Mouse (Mus musculus) mature B cell (primary cell): Measurements from ENCODE around the gene Tvp23b.

Experiments
- in situ Hi-C: fragments of 300-500 bp; cut with MboI; formaldehyde crosslinking; loops from 2 replicates; pipeline ENCODE4 v1.14.3; 2019

The Tvp23b gene

GRCm38 (mm10) chr11:62943538-62943937 lies 64.3 kb downstream of the Tvp23b start:
- in situ Hi-C loops, result no loop called here

GRCm38 (mm10) chr11:62945514-62945913 lies 66.3 kb downstream of the Tvp23b start:
- in situ Hi-C loops, result no loop called here

- in situ Hi-C loops, result no loop called here
These were observed 70.3 kb downstream of the Tvp23b start for GRCm38 (mm10) chr11:62949548-62949947.

GRCm38 (mm10) chr11:62951012-62951411 lies 71.8 kb downstream of the Tvp23b start, which contains the start of gene Cdrt4:
Gene Cdrt4, plus strand, starts transcription at chr11:62951193.
- in situ Hi-C loops, result no loop called here

GRCm38 (mm10) chr11:62954766-62955165 lies 75.5 kb downstream of the Tvp23b start:
- in situ Hi-C loops, result no loop called here

- in situ Hi-C loops, result no loop called here
These were observed 75.9 kb downstream of the Tvp23b start for GRCm38 (mm10) chr11:62955186-62955585.

GRCm38 (mm10) chr11:62955776-62956175 lies 76.5 kb downstream of the Tvp23b start:
- in situ Hi-C loops, result no loop called here

GRCm38 (mm10) chr11:62957626-62958180 lies 78.4 kb downstream of the Tvp23b start:
- in situ Hi-C loops, result no loop called here

GRCm38 (mm10) chr11:62963292-62963691 lies 84.0 kb downstream of the Tvp23b start:
- in situ Hi-C loops, result no loop called here

GRCm38 (mm10) chr11:62966424-62966764 lies 87.1 kb downstream of the Tvp23b start:
- in situ Hi-C loops, result no loop called here
